Mouse (Mus musculus): Measurements from ENCODE around the gene Zdhhc1. TPM values are rescaled to one million over a fixed set of nuclear protein-coding genes. Genes with fewer than 3 reads are reported as not detected.

The Zdhhc1 gene
- polyA plus RNA-seq, 1 experiment, result not detected

- no peak overlapping the region for H3K4me3 ChIP-seq (ENCODE audit: insufficient read depth, low read depth, low read length)
- WGBS, result 65% methylated on average over 12 of the region's 12 CpGs
- H3K4me1 ChIP-seq (ENCODE audit: control insufficient read depth, insufficient read depth, low read length), result no peaks in the 10 kb centered on the region
- H3K27ac ChIP-seq (ENCODE audit: insufficient read depth, low read depth, low read length), result no peak overlapping the region
- TF ChIP-seq CTCF (IDR thresholded peaks at IDR 0.05; ENCODE audit: insufficient read depth, low read depth, low read length), result no peak
- no peak for TF ChIP-seq POLR2A (IDR thresholded peaks at IDR 0.05; ENCODE audit: insufficient read depth, low read depth, low read length)
Measured at GRCm38 (mm10) chr8:105509997-105510735, 13.5 kb upstream of the Zdhhc1 start.

GRCm38 (mm10) chr8:105508758-105509157, 12.1 kb upstream of the Zdhhc1 start:
- H3K4me1 ChIP-seq (ENCODE audit: control insufficient read depth, insufficient read depth, low read length), result no peaks in the 10 kb centered on the region
- 58% methylated on average over 2 of the region's 2 CpGs for WGBS
- TF ChIP-seq CTCF (IDR thresholded peaks at IDR 0.05; ENCODE audit: insufficient read depth, low read depth, low read length) (no peak), POLR2A (IDR thresholded peaks at IDR 0.05; ENCODE audit: insufficient read depth, low read depth, low read length) (no peak)
- no peak overlapping the region for H3K4me3 ChIP-seq (ENCODE audit: insufficient read depth, low read depth, low read length)
- H3K27ac ChIP-seq (ENCODE audit: insufficient read depth, low read depth, low read length), result no peak overlapping the region

GRCm38 (mm10) chr8:105506977-105507376, 10.3 kb upstream of the Zdhhc1 start:
- no peak overlapping the region for H3K27ac ChIP-seq (ENCODE audit: insufficient read depth, low read depth, low read length)
- WGBS, result 91% methylated on average over 6 of the region's 6 CpGs

GRCm38 (mm10) chr8:105504617-105505016, 7.9 kb upstream of the Zdhhc1 start:
- WGBS, result 96% methylated on average over 3 of the region's 3 CpGs
- no peak overlapping the region for H3K27ac ChIP-seq (ENCODE audit: insufficient read depth, low read depth, low read length)
- no peak for TF ChIP-seq POLR2A (IDR thresholded peaks at IDR 0.05; ENCODE audit: insufficient read depth, low read depth, low read length)
- no peak for TF ChIP-seq CTCF (IDR thresholded peaks at IDR 0.05; ENCODE audit: insufficient read depth, low read depth, low read length)
- H3K4me3 ChIP-seq (ENCODE audit: insufficient read depth, low read depth, low read length), result no peak overlapping the region
- no peaks in the 10 kb centered on the region for H3K4me1 ChIP-seq (ENCODE audit: control insufficient read depth, insufficient read depth, low read length)

More at GRCm38 (mm10) chr8:105506977-105507376, 10.3 kb upstream of the Zdhhc1 start:
- TF ChIP-seq POLR2A (IDR thresholded peaks at IDR 0.05; ENCODE audit: insufficient read depth, low read depth, low read length) (no peak), CTCF (IDR thresholded peaks at IDR 0.05; ENCODE audit: insufficient read depth, low read depth, low read length) (no peak)
- no peaks in the 10 kb centered on the region for H3K4me1 ChIP-seq (ENCODE audit: control insufficient read depth, insufficient read depth, low read length)
- no peak overlapping the region for H3K4me3 ChIP-seq (ENCODE audit: insufficient read depth, low read depth, low read length)

GRCm38 (mm10) chr8:105499787-105500186, 3.1 kb upstream of the Zdhhc1 start:
- WGBS, result 76% methylated on average over 12 of the region's 12 CpGs
- no peak for TF ChIP-seq POLR2A (IDR thresholded peaks at IDR 0.05; ENCODE audit: insufficient read depth, low read depth, low read length)

GRCm38 (mm10) chr8:105495350-105496302, 1.1 kb downstream of the Zdhhc1 start:
- peak overlapping the region; percentile 27 for H3K27ac ChIP-seq (ENCODE audit: insufficient read depth, low read depth, low read length)
- WGBS, result 20% methylated on average over 17 of the region's 17 CpGs

More at GRCm38 (mm10) chr8:105499787-105500186, 3.1 kb upstream of the Zdhhc1 start:
- no peak overlapping the region for H3K27ac ChIP-seq (ENCODE audit: insufficient read depth, low read depth, low read length)
- H3K4me3 ChIP-seq (ENCODE audit: insufficient read depth, low read depth, low read length), result no peak overlapping the region
- H3K4me1 ChIP-seq (ENCODE audit: control insufficient read depth, insufficient read depth, low read length), result peaks cover under 1% of the 10 kb centered on the region

GRCm38 (mm10) chr8:105494566-105494965, 2.1 kb downstream of the Zdhhc1 start:
- no peak for TF ChIP-seq CTCF (IDR thresholded peaks at IDR 0.05; ENCODE audit: insufficient read depth, low read depth, low read length)
- TF ChIP-seq POLR2A (IDR thresholded peaks at IDR 0.05; ENCODE audit: insufficient read depth, low read depth, low read length), result no peak
- Histone ChIP-seq H3K4me3 (ENCODE audit: insufficient read depth, low read depth, low read length) (no peak overlapping the region), H3K4me1 (ENCODE audit: control insufficient read depth, insufficient read depth, low read length) (peaks cover 3% of the 10 kb centered on the region), H3K27ac (ENCODE audit: insufficient read depth, low read depth, low read length) (no peak overlapping the region; the same call in 1 of the 2 replicates)
- WGBS, result 73% methylated on average over 3 of the region's 3 CpGs

More at GRCm38 (mm10) chr8:105495350-105496302, 1.1 kb downstream of the Zdhhc1 start:
- no peak for TF ChIP-seq CTCF (IDR thresholded peaks at IDR 0.05; ENCODE audit: insufficient read depth, low read depth, low read length)
- TF ChIP-seq POLR2A (IDR thresholded peaks at IDR 0.05; ENCODE audit: insufficient read depth, low read depth, low read length), result no peak
- H3K4me1 ChIP-seq (ENCODE audit: control insufficient read depth, insufficient read depth, low read length), result peaks cover 3% of the 10 kb centered on the region
- peak overlapping the region; percentile 74 for H3K4me3 ChIP-seq (ENCODE audit: insufficient read depth, low read depth, low read length)

GRCm38 (mm10) chr8:105493495-105493894, 3.2 kb downstream of the Zdhhc1 start:
- Histone ChIP-seq H3K4me1 (ENCODE audit: control insufficient read depth, insufficient read depth, low read length) (peaks cover 3% of the 10 kb centered on the region), H3K27ac (ENCODE audit: insufficient read depth, low read depth, low read length) (no peak overlapping the region), H3K4me3 (ENCODE audit: insufficient read depth, low read depth, low read length) (no peak overlapping the region)
- 73% methylated on average over 3 of the region's 3 CpGs for WGBS
- no peak for TF ChIP-seq POLR2A (IDR thresholded peaks at IDR 0.05; ENCODE audit: insufficient read depth, low read depth, low read length)

- Histone ChIP-seq H3K27ac (ENCODE audit: insufficient read depth, low read depth, low read length) (no peak overlapping the region), H3K4me3 (ENCODE audit: insufficient read depth, low read depth, low read length) (no peak overlapping the region), H3K4me1 (ENCODE audit: control insufficient read depth, insufficient read depth, low read length) (no peaks in the 10 kb centered on the region; the same call in 1 of the 2 replicates)
- TF ChIP-seq CTCF (IDR thresholded peaks at IDR 0.05; ENCODE audit: insufficient read depth, low read depth, low read length) (no peak), POLR2A (IDR thresholded peaks at IDR 0.05; ENCODE audit: insufficient read depth, low read depth, low read length) (no peak)
- WGBS, result 56% methylated on average over 1 of the region's 1 CpGs
Measured at GRCm38 (mm10) chr8:105489281-105489680, 7.4 kb downstream of the Zdhhc1 start.

Data from olfactory bulb, adult 2 months (tissue).